Mouse (Mus musculus) small intestine, adult 2 months (tissue): ENCODE measurements around the gene Hadh. TPM values are rescaled to one million over a fixed set of nuclear protein-coding genes. Genes with fewer than 3 reads are reported as not detected.
A peak's percentile ranks its signal among the peaks of the same experiment; 100 is the strongest.

ENCODE experiments used
- H3K27ac ChIP-seq: fragments of 200-500 bp; 2 replicates; pipeline ENCODE4 v1.5.1; 2012; ENCODE audit warnings: low read depth, low read length, control low read depth, inconsistent platforms; ENCODE audit not compliant: insufficient read depth
- H3K27me3 ChIP-seq: fragments of 200-500 bp; 2 replicates; pipeline ENCODE4 v1.6.1; 2012; ENCODE audit warnings: mild to moderate bottlenecking, moderate library complexity, low read length, inconsistent platforms; ENCODE audit not compliant: control insufficient read depth, insufficient read depth
- H3K36me3 ChIP-seq: fragments of 200-500 bp; 2 replicates; pipeline ENCODE4 v1.6.1; 2012; ENCODE audit warnings: mild to moderate bottlenecking, low read length, control low read depth, inconsistent platforms; ENCODE audit not compliant: control insufficient read depth, insufficient read depth
- H3K4me1 ChIP-seq: fragments of 200-500 bp; 2 replicates; pipeline ENCODE4 v1.6.1; 2012; ENCODE audit warnings: low read length, inconsistent platforms, mixed read lengths; ENCODE audit not compliant: control insufficient read depth, insufficient read depth, insufficient read length
- H3K4me3 ChIP-seq: fragments of 200-500 bp; 2 replicates; pipeline ENCODE4 v1.5.1; 2012; ENCODE audit warnings: low read depth, mild to moderate bottlenecking, control low read depth, inconsistent platforms, low read length, moderate library complexity
- CTCF ChIP-seq: fragments of 200-500 bp; IDR thresholded peaks from 2 replicates; pipeline ENCODE4 v1.5.1; 2012; ENCODE audit warnings: low read depth, mild to moderate bottlenecking, control low read depth, inconsistent platforms, low read length, moderate library complexity, mixed read lengths; ENCODE audit not compliant: insufficient replicate concordance, insufficient read length; ENCODE audit errors: extremely low read depth
- POLR2A ChIP-seq: fragments of 200-500 bp; IDR thresholded peaks from 2 replicates; pipeline ENCODE4 v1.6.1; 2012; ENCODE audit warnings: low read depth, mild to moderate bottlenecking, control low read depth, inconsistent platforms, low read length, moderate library complexity
- WGBS: fragments of 180-500 bp; shearing (Covaris S2); methylation state at CpG from one replicate; pipeline ENCODE4 v1.1.7; 2018; 5-methylcytosine and 5-hydroxymethylcytosine counted together
- polyA plus RNA-seq: library from polyadenylated mRNA; depleted of rRNA; stranded (reverse); fragments of >200 nt; gene quantifications from 2 replicates; pipeline ENCODE4 v1.2.3, GENCODE M21; 2012; rRNA removed

The Hadh gene
- polyA plus RNA-seq: 118 and 314 TPM in 2 replicates

DNA sequence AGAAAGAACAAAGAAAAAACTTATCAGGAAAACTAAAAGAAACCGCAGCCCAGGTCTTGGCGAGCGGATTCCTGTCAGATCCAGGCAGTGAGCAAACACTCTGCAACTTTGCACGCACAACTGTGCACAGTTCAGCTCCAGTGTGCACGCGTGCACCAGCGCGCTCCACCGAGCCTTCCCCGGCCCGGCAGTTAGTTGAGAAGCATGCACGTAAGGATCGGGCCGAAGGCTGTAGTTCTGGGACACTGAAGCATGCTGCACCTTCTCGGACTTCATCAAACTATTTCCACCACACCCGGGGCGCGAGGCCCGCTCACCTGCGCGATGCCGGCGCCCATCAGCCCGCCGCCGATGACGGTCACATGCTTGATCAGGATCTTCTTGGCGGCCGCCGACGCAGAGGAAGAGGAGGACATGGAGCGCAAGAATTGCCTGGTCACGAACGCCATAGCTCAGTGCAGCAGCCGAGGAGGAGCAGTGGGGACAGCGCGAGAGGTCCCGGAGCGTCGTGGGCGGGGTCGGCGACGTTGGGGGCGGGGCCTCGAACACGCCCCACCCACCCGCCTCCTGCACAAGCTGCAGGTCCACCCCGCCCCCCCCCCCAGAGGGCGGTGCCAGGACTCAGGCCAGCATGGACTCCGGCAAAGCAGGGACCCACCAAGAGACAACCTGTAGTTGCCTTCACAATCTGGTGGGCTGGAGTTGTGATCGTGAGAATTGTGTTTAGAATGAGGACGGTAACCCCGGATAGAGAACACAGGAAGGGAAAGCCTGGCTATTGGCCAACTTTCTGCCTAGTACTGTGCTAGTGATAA is at the start of gene Hadh:
Hadh (minus strand) TSS at position 543 of the 815 bp plus-strand sequence.
- H3K27me3 ChIP-seq: no peaks in the 10 kb centered on the region
- no peak for TF ChIP-seq CTCF
- TF ChIP-seq POLR2A: peak; percentile 36; the same call in 1 of the 2 replicates
- H3K4me1 ChIP-seq: peaks cover 12% of the 10 kb centered on the region; the same call in 1 of the 2 replicates
- H3K4me3 ChIP-seq: peak within 1 kb of the TSS; percentile 99
- peak within 1 kb of the TSS; percentile 93 for H3K27ac ChIP-seq
- WGBS: under 1% methylated on average over 54 of the region's 54 CpGs
- H3K36me3 ChIP-seq: peaks cover 8% of the 10 kb centered on the region

- H3K4me3 ChIP-seq: no peak overlapping the region
- H3K4me1 ChIP-seq: peaks cover 10% of the 10 kb centered on the region; the same call in 1 of the 2 replicates
- peaks cover 9% of the 10 kb centered on the region for H3K36me3 ChIP-seq
- H3K27ac ChIP-seq: no peak overlapping the region
- WGBS: 13% methylated on average over 3 of the region's 3 CpGs
- no peak for TF ChIP-seq POLR2A
- peak; percentile 91 for TF ChIP-seq CTCF
- H3K27me3 ChIP-seq: no peaks in the 10 kb centered on the region
Measured at GRCm38 (mm10) chr3:131320184-131320583, 48.3 kb upstream of the Hadh start.

DNA sequence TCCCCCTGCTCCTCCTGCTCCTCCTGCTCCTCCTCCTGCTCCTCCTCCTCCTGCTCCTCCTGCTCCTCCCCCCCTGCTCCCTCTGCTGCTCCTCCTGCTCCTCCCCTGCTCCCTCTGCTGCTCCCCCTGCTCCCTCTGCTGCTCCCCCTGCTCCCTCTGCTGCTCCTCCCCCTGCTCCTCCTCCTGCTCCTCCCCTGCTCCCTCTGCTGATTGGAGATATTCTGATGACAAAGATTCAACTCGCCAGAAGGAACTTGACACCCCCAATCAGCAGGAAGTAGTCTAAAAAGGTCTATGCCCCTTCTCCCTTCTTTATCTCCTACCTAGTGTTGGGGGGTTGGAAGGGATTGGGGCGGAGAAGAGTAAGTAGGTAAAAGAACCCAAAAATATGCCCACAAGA is 46.3 kb upstream of the Hadh start:
- no peak overlapping the region for H3K27ac ChIP-seq
- WGBS: 61% methylated on average over 2 of the region's 2 CpGs
- peaks cover 6% of the 10 kb centered on the region for H3K36me3 ChIP-seq
- TF ChIP-seq POLR2A (no peak), CTCF (no peak)
- H3K4me1 ChIP-seq: peaks cover 13% of the 10 kb centered on the region; the same call in 1 of the 2 replicates
- no peaks in the 10 kb centered on the region for H3K27me3 ChIP-seq
- no peak overlapping the region for H3K4me3 ChIP-seq

- Histone ChIP-seq H3K27ac (no peak overlapping the region), H3K27me3 (no peaks in the 10 kb centered on the region), H3K4me3 (no peak overlapping the region), H3K36me3 (peaks cover 1% of the 10 kb centered on the region; the same call in 1 of the 2 replicates), H3K4me1 (peaks cover 18% of the 10 kb centered on the region)
- no peak for TF ChIP-seq POLR2A
- no peak for TF ChIP-seq CTCF
- WGBS: 90% methylated on average over 1 of the region's 1 CpGs
Measured at GRCm38 (mm10) chr3:131317126-131317525, 45.2 kb upstream of the Hadh start.

- Histone ChIP-seq H3K4me3 (no peak overlapping the region), H3K4me1 (peaks cover 24% of the 10 kb centered on the region), H3K27me3 (no peaks in the 10 kb centered on the region), H3K27ac (peak overlapping the region; percentile 78), H3K36me3 (no peaks in the 10 kb centered on the region)
- 49% methylated on average over 4 of the region's 4 CpGs for WGBS
- no peak for TF ChIP-seq POLR2A
- TF ChIP-seq CTCF: no peak
Measured at GRCm38 (mm10) chr3:131315957-131316510, 44.1 kb upstream of the Hadh start.

GRCm38 (mm10) chr3:131312340-131312739 is 40.4 kb upstream of the Hadh start:
- Histone ChIP-seq H3K4me1 (peaks cover 25% of the 10 kb centered on the region), H3K4me3 (no peak overlapping the region), H3K27ac (peak overlapping the region; percentile 60), H3K27me3 (no peaks in the 10 kb centered on the region), H3K36me3 (no peaks in the 10 kb centered on the region)
- WGBS: 25% methylated on average over 9 of the region's 9 CpGs
- no peak for TF ChIP-seq POLR2A
- TF ChIP-seq CTCF: no peak

DNA sequence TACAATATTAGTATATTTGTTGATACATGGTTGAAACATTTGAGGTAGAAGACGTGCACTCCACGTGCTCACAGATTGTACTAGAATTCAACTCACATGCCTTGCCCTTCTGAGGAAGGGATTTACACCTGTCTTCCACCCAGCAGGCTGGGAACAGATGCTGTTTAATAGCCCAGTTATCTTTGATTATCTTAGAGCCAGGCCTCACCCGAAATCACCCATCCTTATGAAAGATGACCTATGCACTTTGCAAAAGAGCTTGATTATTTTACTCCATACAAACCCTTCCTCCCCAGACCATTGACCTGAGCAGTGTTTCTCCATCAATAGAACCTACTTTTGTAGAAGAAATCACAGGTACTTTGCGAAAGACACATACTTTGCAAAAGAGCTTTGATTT is 38.7 kb upstream of the Hadh start:
- 35% methylated on average over 4 of the region's 4 CpGs for WGBS
- no peak for TF ChIP-seq POLR2A
- Histone ChIP-seq H3K4me3 (no peak overlapping the region), H3K36me3 (no peaks in the 10 kb centered on the region), H3K4me1 (peaks cover 18% of the 10 kb centered on the region), H3K27me3 (no peaks in the 10 kb centered on the region), H3K27ac (peak overlapping the region; percentile 76)
